Mouse (Mus musculus): ENCODE results near the gene Creb3l1. TPM values are rescaled to one million over a fixed set of nuclear protein-coding genes. Genes with fewer than 3 reads are reported as not detected.

Creb3l1 gene
- polyA plus RNA-seq, 1 experiment: 4.5 TPM

GRCm38 (mm10) chr2:91996006-91996405, 28.3 kb downstream of the Creb3l1 start:
- H3K4me1 ChIP-seq (ENCODE audit: control insufficient read depth, insufficient read depth, insufficient read length, low read length): peaks cover 3% of the 10 kb centered on the region; the same call in 1 of the 2 replicates
- H3K4me3 ChIP-seq (ENCODE audit: insufficient read depth, low read depth, low read length): no peak overlapping the region
- no peak overlapping the region for H3K27ac ChIP-seq (replicated peaks; ENCODE audit: low read depth, low read length)

GRCm38 (mm10) chr2:91993409-91993808, 30.9 kb downstream of the Creb3l1 start:
- Histone ChIP-seq H3K4me3 (ENCODE audit: insufficient read depth, low read depth, low read length) (no peak overlapping the region), H3K27ac (replicated peaks; ENCODE audit: low read depth, low read length) (no peak overlapping the region), H3K4me1 (ENCODE audit: control insufficient read depth, insufficient read depth, insufficient read length, low read length) (peaks cover 3% of the 10 kb centered on the region; the same call in 1 of the 2 replicates)

GRCm38 (mm10) chr2:91989750-91990149, 34.6 kb downstream of the Creb3l1 start:
- Histone ChIP-seq H3K4me1 (ENCODE audit: control insufficient read depth, insufficient read depth, insufficient read length, low read length) (peaks cover 3% of the 10 kb centered on the region; the same call in 1 of the 2 replicates), H3K27ac (replicated peaks; ENCODE audit: low read depth, low read length) (no peak overlapping the region)

GRCm38 (mm10) chr2:91987542-91987941, 36.8 kb downstream of the Creb3l1 start:
- no peak overlapping the region for H3K4me3 ChIP-seq (ENCODE audit: insufficient read depth, low read depth, low read length)
- H3K27ac ChIP-seq (replicated peaks; ENCODE audit: low read depth, low read length): no peak overlapping the region
- H3K4me1 ChIP-seq (ENCODE audit: control insufficient read depth, insufficient read depth, insufficient read length, low read length): no peaks in the 10 kb centered on the region

More at GRCm38 (mm10) chr2:91989750-91990149, 34.6 kb downstream of the Creb3l1 start:
- H3K4me3 ChIP-seq (ENCODE audit: insufficient read depth, low read depth, low read length): no peak overlapping the region

GRCm38 (mm10) chr2:91986071-91986470, 38.2 kb downstream of the Creb3l1 start:
- Histone ChIP-seq H3K4me1 (ENCODE audit: control insufficient read depth, insufficient read depth, insufficient read length, low read length) (no peaks in the 10 kb centered on the region), H3K27ac (replicated peaks; ENCODE audit: low read depth, low read length) (no peak overlapping the region), H3K4me3 (ENCODE audit: insufficient read depth, low read depth, low read length) (no peak overlapping the region)

- Histone ChIP-seq H3K4me1 (ENCODE audit: control insufficient read depth, insufficient read depth, insufficient read length, low read length) (no peaks in the 10 kb centered on the region), H3K4me3 (ENCODE audit: insufficient read depth, low read depth, low read length) (no peak overlapping the region), H3K27ac (replicated peaks; ENCODE audit: low read depth, low read length) (peak overlapping the region; percentile 55)
Measured at GRCm38 (mm10) chr2:91984906-91985525, 39.3 kb downstream of the Creb3l1 start.

GRCm38 (mm10) chr2:91984439-91984838, 39.9 kb downstream of the Creb3l1 start:
- peak overlapping the region; percentile 34 for H3K4me3 ChIP-seq (ENCODE audit: insufficient read depth, low read depth, low read length)
- no peaks in the 10 kb centered on the region for H3K4me1 ChIP-seq (ENCODE audit: control insufficient read depth, insufficient read depth, insufficient read length, low read length)
- H3K27ac ChIP-seq (replicated peaks; ENCODE audit: low read depth, low read length): peak overlapping the region; percentile 55

- H3K27ac ChIP-seq (replicated peaks; ENCODE audit: low read depth, low read length): no peak overlapping the region
- no peaks in the 10 kb centered on the region for H3K4me1 ChIP-seq (ENCODE audit: control insufficient read depth, insufficient read depth, insufficient read length, low read length)
- H3K4me3 ChIP-seq (ENCODE audit: insufficient read depth, low read depth, low read length): no peak overlapping the region
Measured at GRCm38 (mm10) chr2:91980830-91981229, 43.5 kb downstream of the Creb3l1 start.

- H3K4me1 ChIP-seq (ENCODE audit: control insufficient read depth, insufficient read depth, insufficient read length, low read length): no peaks in the 10 kb centered on the region; the same call in 1 of the 2 replicates
- H3K27ac ChIP-seq (replicated peaks; ENCODE audit: low read depth, low read length): no peak overlapping the region
- H3K4me3 ChIP-seq (ENCODE audit: insufficient read depth, low read depth, low read length): no peak overlapping the region
Measured at GRCm38 (mm10) chr2:91980245-91980644, 44.1 kb downstream of the Creb3l1 start.

GRCm38 (mm10) chr2:91978547-91978946, 45.8 kb downstream of the Creb3l1 start:
- Histone ChIP-seq H3K4me3 (ENCODE audit: insufficient read depth, low read depth, low read length) (no peak overlapping the region), H3K27ac (replicated peaks; ENCODE audit: low read depth, low read length) (no peak overlapping the region), H3K4me1 (ENCODE audit: control insufficient read depth, insufficient read depth, insufficient read length, low read length) (no peaks in the 10 kb centered on the region; the same call in 1 of the 2 replicates)

GRCm38 (mm10) chr2:91977960-91978359, 46.3 kb downstream of the Creb3l1 start:
- no peak overlapping the region for H3K4me3 ChIP-seq (ENCODE audit: insufficient read depth, low read depth, low read length)
- H3K4me1 ChIP-seq (ENCODE audit: control insufficient read depth, insufficient read depth, insufficient read length, low read length): no peaks in the 10 kb centered on the region; the same call in 1 of the 2 replicates
- H3K27ac ChIP-seq (replicated peaks; ENCODE audit: low read depth, low read length): no peak overlapping the region

GRCm38 (mm10) chr2:91975581-91976541, 48.4 kb downstream of the Creb3l1 start, which contains the start of gene Dgkz:
Gene Dgkz, minus strand, starts transcription at chr2:91975864.
- peaks cover 6% of the 10 kb centered on the region for H3K4me1 ChIP-seq (ENCODE audit: control insufficient read depth, insufficient read depth, insufficient read length, low read length)
- H3K4me3 ChIP-seq (ENCODE audit: insufficient read depth, low read depth, low read length): peak within 1 kb of the TSS; percentile 42
- H3K27ac ChIP-seq (replicated peaks; ENCODE audit: low read depth, low read length): no peak within 1 kb of the TSS

GRCm38 (mm10) chr2:91973416-91974135, 50.7 kb downstream of the Creb3l1 start:
- Histone ChIP-seq H3K4me1 (ENCODE audit: control insufficient read depth, insufficient read depth, insufficient read length, low read length) (peaks cover 10% of the 10 kb centered on the region), H3K4me3 (ENCODE audit: insufficient read depth, low read depth, low read length) (no peak overlapping the region), H3K27ac (replicated peaks; ENCODE audit: low read depth, low read length) (no peak overlapping the region)

- H3K27ac ChIP-seq (replicated peaks; ENCODE audit: low read depth, low read length): peak overlapping the region; percentile 86
- H3K4me1 ChIP-seq (ENCODE audit: control insufficient read depth, insufficient read depth, insufficient read length, low read length): peaks cover 15% of the 10 kb centered on the region
- no peak overlapping the region for H3K4me3 ChIP-seq (ENCODE audit: insufficient read depth, low read depth, low read length)
Measured at GRCm38 (mm10) chr2:91972121-91972566, 52.2 kb downstream of the Creb3l1 start.
